Mouse (Mus musculus): ENCODE measurements at regions not wholly inside any gene's neighbourhood (a gene's known extent, or its start where the extent isn't known, plus 50 kb on each side); places are given as distances from the start of the nearest gene placed in this dataset.

GRCm38 (mm10) chr6:31166347-31166746 lies 207.5 kb upstream of the Klf14 start:
- DNase-seq: no peak

GRCm38 (mm10) chr6:31167732-31168131 lies 208.9 kb upstream of the Klf14 start:
- DNase-seq: no peak

GRCm38 (mm10) chr6:31168730-31169129 lies 209.9 kb upstream of the Klf14 start:
- DNase-seq: no peak

GRCm38 (mm10) chr6:31169343-31169742 lies 210.5 kb upstream of the Klf14 start:
- DNase-seq: no peak

- DNase-seq: no peak
Observed at GRCm38 (mm10) chr6:31169868-31170600, 211.2 kb upstream of the Klf14 start.

GRCm38 (mm10) chr6:31171831-31172569 lies 213.1 kb upstream of the Klf14 start:
- DNase-seq: peak in 1 of 2 experiments; percentile 52

GRCm38 (mm10) chr6:31175769-31176168 lies 216.9 kb upstream of the Klf14 start:
- DNase-seq: no peak

- peak in 1 of 2 experiments; percentile 48 for DNase-seq
Observed at GRCm38 (mm10) chr6:31176368-31176767, 217.5 kb upstream of the Klf14 start.

GRCm38 (mm10) chr6:31176831-31177230 lies 218.0 kb upstream of the Klf14 start:
- no peak for DNase-seq

- DNase-seq: no peak
Observed at GRCm38 (mm10) chr6:31178201-31178880, 219.5 kb upstream of the Klf14 start.

GRCm38 (mm10) chr6:31182284-31182683 lies 216.3 kb upstream of the Mkln1 start:
- no peak for DNase-seq

GRCm38 (mm10) chr6:31183127-31183526 lies 215.4 kb upstream of the Mkln1 start:
- no peak for DNase-seq

- DNase-seq: no peak
Observed at GRCm38 (mm10) chr6:31184554-31184953, 214.0 kb upstream of the Mkln1 start.

- DNase-seq: no peak
Observed at GRCm38 (mm10) chr6:31185151-31185550, 213.4 kb upstream of the Mkln1 start.

GRCm38 (mm10) chr6:31188066-31188465 lies 210.5 kb upstream of the Mkln1 start:
- no peak for DNase-seq

- DNase-seq: peak; percentile 47 to 48
Observed at GRCm38 (mm10) chr6:31189060-31189459, 209.5 kb upstream of the Mkln1 start.

- no peak for DNase-seq
Observed at GRCm38 (mm10) chr6:31190070-31190469, 208.5 kb upstream of the Mkln1 start.

- DNase-seq: no peak
Observed at GRCm38 (mm10) chr6:31190628-31191373, 207.7 kb upstream of the Mkln1 start.

- DNase-seq: no peak
Observed at GRCm38 (mm10) chr6:31191577-31191976, 207.0 kb upstream of the Mkln1 start.

GRCm38 (mm10) chr6:31192197-31192596 lies 206.3 kb upstream of the Mkln1 start:
- DNase-seq: no peak

GRCm38 (mm10) chr6:31193202-31193601 lies 205.3 kb upstream of the Mkln1 start:
- no peak for DNase-seq

- DNase-seq: peak; percentile 65 to 74
Observed at GRCm38 (mm10) chr6:31197631-31198338, 200.8 kb upstream of the Mkln1 start.

Data from cerebellum, postnatal 25 days (tissue).